Mouse (Mus musculus): ENCODE results near the gene Dock9.

Gene Dock9

GRCm38 (mm10) chr14:121797457-121798410 lies at the start of gene Dock9:
Gene Dock9, minus strand, starts transcription at chr14:121797837.
- DNase-seq (ENCODE audit: low read depth, low spot score): peak; percentile 94

GRCm38 (mm10) chr14:121844486-121844885 lies 46.8 kb upstream of the Dock9 start:
- DNase-seq (ENCODE audit: low read depth, low spot score): no peak

GRCm38 (mm10) chr14:121840217-121840616 lies 42.6 kb upstream of the Dock9 start:
- DNase-seq (ENCODE audit: low read depth, low spot score): no peak

- DNase-seq (ENCODE audit: low read depth, low spot score): no peak
Measured at GRCm38 (mm10) chr14:121838161-121838560, 40.5 kb upstream of the Dock9 start.

- no peak for DNase-seq (ENCODE audit: low read depth, low spot score)
Measured at GRCm38 (mm10) chr14:121833001-121833520, 35.4 kb upstream of the Dock9 start.

GRCm38 (mm10) chr14:121829816-121830442 lies 32.3 kb upstream of the Dock9 start:
- DNase-seq (ENCODE audit: low read depth, low spot score): no peak

GRCm38 (mm10) chr14:121827091-121827490 lies 29.5 kb upstream of the Dock9 start:
- DNase-seq (ENCODE audit: low read depth, low spot score): no peak

- DNase-seq (ENCODE audit: low read depth, low spot score): no peak
Measured at GRCm38 (mm10) chr14:121825521-121826445, 28.1 kb upstream of the Dock9 start.

GRCm38 (mm10) chr14:121824322-121825103 lies 26.9 kb upstream of the Dock9 start:
- no peak for DNase-seq (ENCODE audit: low read depth, low spot score)

GRCm38 (mm10) chr14:121822997-121823396 lies 25.4 kb upstream of the Dock9 start:
- peak; percentile 53 for DNase-seq (ENCODE audit: low read depth, low spot score)

- no peak for DNase-seq (ENCODE audit: low read depth, low spot score)
Measured at GRCm38 (mm10) chr14:121822506-121822905, 24.9 kb upstream of the Dock9 start.

- DNase-seq (ENCODE audit: low read depth, low spot score): no peak
Measured at GRCm38 (mm10) chr14:121806791-121807190, 9.2 kb upstream of the Dock9 start.

GRCm38 (mm10) chr14:121806316-121806715 lies 8.7 kb upstream of the Dock9 start:
- no peak for DNase-seq (ENCODE audit: low read depth, low spot score)

- peak; percentile 68 for DNase-seq (ENCODE audit: low read depth, low spot score)
Measured at GRCm38 (mm10) chr14:121804461-121804860, 6.8 kb upstream of the Dock9 start.

- DNase-seq (ENCODE audit: low read depth, low spot score): peak; percentile 59
Measured at GRCm38 (mm10) chr14:121800962-121801361, 3.3 kb upstream of the Dock9 start.

- DNase-seq (ENCODE audit: low read depth, low spot score): no peak
Measured at GRCm38 (mm10) chr14:121799112-121799511, 1.5 kb upstream of the Dock9 start.

GRCm38 (mm10) chr14:121798411-121798799 lies 768 bp upstream of the Dock9 start:
- peak; percentile 98 for DNase-seq (ENCODE audit: low read depth, low spot score)

- DNase-seq (ENCODE audit: low read depth, low spot score): peak; percentile 46
Measured at GRCm38 (mm10) chr14:121796571-121797456, 823 bp downstream of the Dock9 start.

- DNase-seq (ENCODE audit: low read depth, low spot score): no peak
Measured at GRCm38 (mm10) chr14:121795536-121795935, 2.1 kb downstream of the Dock9 start.

- DNase-seq (ENCODE audit: low read depth, low spot score): no peak
Measured at GRCm38 (mm10) chr14:121793639-121794038, 4.0 kb downstream of the Dock9 start.

Measured in A20 (cell line).